Mouse (Mus musculus): ENCODE data around the gene Eno1.
"Not testable (repeated sequence)": the region's sequence is repeated elsewhere in the genome, so short reads cannot be mapped to it uniquely, and the experiment has no call there.

The Eno1 gene

GRCm38 (mm10) chr4:150249731-150250270 lies 13.3 kb downstream of the Eno1 start:
- no peak for DNase-seq (ENCODE audit: low spot score)

GRCm38 (mm10) chr4:150250549-150251422 lies 14.3 kb downstream of the Eno1 start:
- DNase-seq (ENCODE audit: low spot score) = no peak

GRCm38 (mm10) chr4:150254416-150254815 lies 17.9 kb downstream of the Eno1 start:
- no peak for DNase-seq (ENCODE audit: low spot score)

- DNase-seq (ENCODE audit: low spot score) = no peak
Measured at GRCm38 (mm10) chr4:150255181-150255580, 18.7 kb downstream of the Eno1 start.

GRCm38 (mm10) chr4:150257252-150258204 lies 21.0 kb downstream of the Eno1 start:
- DNase-seq (ENCODE audit: low spot score) = peak; percentile 93

GRCm38 (mm10) chr4:150258388-150258787 lies 21.9 kb downstream of the Eno1 start:
- DNase-seq (ENCODE audit: low spot score) = no peak

GRCm38 (mm10) chr4:150259577-150259976 lies 23.1 kb downstream of the Eno1 start:
- DNase-seq (ENCODE audit: low spot score) = no peak

GRCm38 (mm10) chr4:150260111-150260510 lies 23.6 kb downstream of the Eno1 start:
- no peak for DNase-seq (ENCODE audit: low spot score)

GRCm38 (mm10) chr4:150260745-150261144 lies 24.2 kb downstream of the Eno1 start:
- no peak for DNase-seq (ENCODE audit: low spot score)

- DNase-seq (ENCODE audit: low spot score) = no peak
Measured at GRCm38 (mm10) chr4:150262301-150262700, 25.8 kb downstream of the Eno1 start.

- DNase-seq (ENCODE audit: low spot score) = no peak
Measured at GRCm38 (mm10) chr4:150264903-150265302, 28.4 kb downstream of the Eno1 start.

GRCm38 (mm10) chr4:150265471-150265870 lies 28.9 kb downstream of the Eno1 start:
- no peak for DNase-seq (ENCODE audit: low spot score)

GRCm38 (mm10) chr4:150266655-150267223 lies 30.2 kb downstream of the Eno1 start:
- no peak for DNase-seq (ENCODE audit: low spot score)

GRCm38 (mm10) chr4:150268674-150269653 lies 32.4 kb downstream of the Eno1 start:
- DNase-seq (ENCODE audit: low spot score) = no peak

GRCm38 (mm10) chr4:150269679-150270078 lies 33.2 kb downstream of the Eno1 start:
- no peak for DNase-seq (ENCODE audit: low spot score)

GRCm38 (mm10) chr4:150270718-150271117 lies 34.2 kb downstream of the Eno1 start:
- DNase-seq (ENCODE audit: low spot score) = not testable (repeated sequence)

- no peak for DNase-seq (ENCODE audit: low spot score)
Measured at GRCm38 (mm10) chr4:150272725-150273124, 36.2 kb downstream of the Eno1 start.

GRCm38 (mm10) chr4:150275531-150275930 lies 39.0 kb downstream of the Eno1 start:
- no peak for DNase-seq (ENCODE audit: low spot score)

- DNase-seq (ENCODE audit: low spot score) = not testable (repeated sequence)
Measured at GRCm38 (mm10) chr4:150279336-150279735, 42.8 kb downstream of the Eno1 start.

- no peak for DNase-seq (ENCODE audit: low spot score)
Measured at GRCm38 (mm10) chr4:150280002-150280401, 43.5 kb downstream of the Eno1 start.

GRCm38 (mm10) chr4:150280459-150280858 lies 43.9 kb downstream of the Eno1 start:
- DNase-seq (ENCODE audit: low spot score) = no peak
